Mouse (Mus musculus): ENCODE results near the gene Adam4.
"Not testable (repeated sequence)": the region's sequence is repeated elsewhere in the genome, so short reads cannot be mapped to it uniquely, and the experiment has no call there.

Adam4 gene

GRCm38 (mm10) chr12:81421846-81422245 is at the start of gene Adam4:
Gene Adam4, minus strand, starts transcription at chr12:81421946.
- no peak for DNase-seq (ENCODE audit: low spot score)

- not testable (repeated sequence) for DNase-seq (ENCODE audit: low spot score)
Measured at GRCm38 (mm10) chr12:81459051-81459450, 37.3 kb upstream of the Adam4 start.

DNA sequence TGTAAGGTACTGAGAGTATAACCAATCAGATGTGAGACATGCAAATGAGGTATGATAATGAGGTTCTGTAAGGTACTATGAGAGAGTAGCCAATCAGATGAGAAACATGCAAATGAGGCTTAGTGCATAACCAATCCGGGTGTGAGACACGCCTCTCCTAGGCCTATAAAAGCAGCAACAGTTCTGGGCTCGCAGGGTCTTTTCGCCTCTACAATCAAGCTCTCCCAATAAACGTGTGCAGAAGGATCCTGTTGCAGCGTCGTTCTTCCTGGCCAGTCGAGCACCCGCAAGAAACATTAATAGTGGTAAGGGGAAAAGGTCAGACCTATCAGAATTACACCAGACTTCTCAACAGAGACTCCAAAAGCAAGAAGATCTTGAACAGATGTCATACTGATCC is 17.2 kb upstream of the Adam4 start:
- DNase-seq (ENCODE audit: low spot score): not testable (repeated sequence)

DNA sequence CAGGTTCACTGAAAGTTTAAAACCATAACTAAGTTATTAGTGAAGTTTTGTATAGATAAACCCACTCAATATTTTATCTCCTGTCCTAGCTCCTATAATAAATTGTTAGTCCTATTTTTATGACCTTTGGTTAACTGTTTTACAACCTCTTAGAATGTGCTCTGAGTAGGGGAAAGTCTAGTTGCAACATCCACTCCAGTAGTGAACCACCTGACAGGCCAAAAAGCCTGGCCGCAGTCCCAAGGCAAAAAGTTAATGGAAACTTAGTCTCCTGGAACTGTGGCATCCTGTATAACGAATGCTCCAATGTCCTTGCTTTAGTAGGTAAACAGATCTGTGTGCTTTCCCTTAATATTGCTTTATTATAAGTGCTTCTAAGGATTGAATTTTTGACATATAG is 13.0 kb upstream of the Adam4 start:
- not testable (repeated sequence) for DNase-seq (ENCODE audit: low spot score)

GRCm38 (mm10) chr12:81413211-81413610 is 8.5 kb downstream of the Adam4 start:
- DNase-seq (ENCODE audit: low spot score): no peak

DNA sequence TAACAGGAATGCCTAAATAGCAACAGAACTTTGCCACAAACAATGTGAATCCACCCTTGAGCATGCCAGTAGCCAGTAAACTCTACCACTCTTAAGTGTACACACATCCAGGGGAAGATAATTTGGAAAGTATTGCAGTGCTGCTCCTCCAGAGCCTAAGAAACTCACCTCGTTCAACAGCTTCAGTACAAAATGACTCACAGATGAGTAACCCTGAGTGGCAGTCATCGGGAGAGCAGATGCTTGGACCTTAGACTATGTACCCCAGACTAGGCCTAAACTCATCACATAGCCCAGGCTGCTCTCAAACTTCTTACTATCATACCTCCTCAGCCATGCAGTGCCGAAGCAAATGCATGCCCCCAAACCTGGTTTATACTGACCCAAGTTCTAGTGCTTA is 12.8 kb downstream of the Adam4 start:
- no peak for DNase-seq (ENCODE audit: low spot score)

- no peak for DNase-seq (ENCODE audit: low spot score)
Measured at GRCm38 (mm10) chr12:81402187-81402586, 19.6 kb downstream of the Adam4 start.

DNA sequence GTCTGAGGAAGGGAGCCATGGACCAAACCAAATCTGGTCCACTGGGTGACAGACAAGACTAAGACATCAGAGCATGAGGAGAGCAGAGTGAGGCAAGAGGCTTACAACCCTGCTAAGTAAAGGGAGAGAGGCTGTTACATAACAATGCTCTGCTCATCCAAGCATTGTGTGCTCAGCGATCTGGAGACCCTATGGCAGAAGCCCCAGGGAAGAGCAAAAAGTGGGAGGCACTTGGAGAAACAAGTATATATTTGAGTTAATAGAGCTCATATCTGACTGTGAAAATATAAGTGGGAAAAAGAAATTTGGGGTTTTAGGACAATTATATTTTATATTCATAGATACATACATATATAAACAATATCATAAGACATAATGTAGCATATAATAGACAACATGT is 42.4 kb downstream of the Adam4 start, which contains the start of gene Gm4787:
Gene Gm4787, minus strand, starts transcription at position 101 of the 400 bp plus-strand sequence.
- not testable (repeated sequence) for DNase-seq (ENCODE audit: low spot score)
